Mouse (Mus musculus) neural tube, embryonic 11.5 days (tissue): ENCODE results near the gene Nhsl1. TPM values are rescaled to one million over a fixed set of nuclear protein-coding genes. Genes with fewer than 3 reads are reported as not detected.

Source experiments
- ATAC-seq: fragments of 200-750 bp; cut with Nextera tagmentation; 2 replicates; pipeline ENCODE4 v1.8.0; 2017; ENCODE audit warnings: moderate number of reproducible peaks, mild to moderate bottlenecking, moderate TSS enrichment, moderate library complexity; ENCODE audit not compliant: insufficient read depth, low FRiP score, low TSS enrichment
- DNase-seq: peaks from one replicate; pipeline ENCODE4 v3.0.0-alpha.2; 2015; ENCODE audit warnings: low spot score
- H3K27ac ChIP-seq: fragments of 300-500 bp; sonication (generic); 2 replicates; pipeline ENCODE4 v1.5.1; 2014; ENCODE audit warnings: low read depth, mild to moderate bottlenecking, low read length
- H3K27me3 ChIP-seq: fragments of 300-500 bp; sonication (generic); 2 replicates; pipeline ENCODE4 v1.6.1; 2014; ENCODE audit warnings: mild to moderate bottlenecking, low read length, mixed read lengths; ENCODE audit not compliant: control insufficient read depth, insufficient read depth
- H3K36me3 ChIP-seq: fragments of 300-500 bp; sonication (generic); 2 replicates; pipeline ENCODE4 v1.6.1; 2014; ENCODE audit warnings: mild to moderate bottlenecking, low read length, moderate library complexity, mixed read lengths; ENCODE audit not compliant: control insufficient read depth, insufficient read depth
- H3K4me1 ChIP-seq: fragments of 300-500 bp; sonication (generic); 2 replicates; pipeline ENCODE4 v1.6.1; 2014; ENCODE audit warnings: low read length, mixed read lengths; ENCODE audit not compliant: control insufficient read depth, insufficient read depth
- H3K4me2 ChIP-seq: fragments of 300-500 bp; sonication (generic); 2 replicates; pipeline ENCODE4 v1.6.1; 2014; ENCODE audit warnings: low read depth, mild to moderate bottlenecking, moderate library complexity
- H3K4me3 ChIP-seq: fragments of 300-500 bp; sonication (generic); 2 replicates; pipeline ENCODE4 v1.5.1; 2014; ENCODE audit warnings: low read depth, low read length
- H3K9ac ChIP-seq: fragments of 300-500 bp; sonication (generic); 2 replicates; pipeline ENCODE4 v1.6.1; 2014; ENCODE audit warnings: mild to moderate bottlenecking, low read length
- H3K9me3 ChIP-seq: fragments of 300-500 bp; sonication (generic); 2 replicates; pipeline ENCODE4 v1.6.1; 2016; ENCODE audit warnings: low read length; ENCODE audit not compliant: control insufficient read depth
- WGBS: fragments of 180-500 bp; shearing (Covaris S2); extraction: QIAGEN DNeasy Blood & Tissue Kit; methylation state at CpG from one replicate; pipeline ENCODE4 v1.1.7; 2014; 5-methylcytosine and 5-hydroxymethylcytosine counted together
- polyA plus RNA-seq: library from polyadenylated mRNA; unstranded; fragments of >200 nt; fragmentation: Nextera tagmentation; extraction: Ambion mirVana; gene quantifications from 2 replicates; pipeline ENCODE4 v1.2.1, GENCODE M21; 2014

Nhsl1 gene
- polyA plus RNA-seq, 1 experiment from 2014 or later = 19.6 TPM

DNA sequence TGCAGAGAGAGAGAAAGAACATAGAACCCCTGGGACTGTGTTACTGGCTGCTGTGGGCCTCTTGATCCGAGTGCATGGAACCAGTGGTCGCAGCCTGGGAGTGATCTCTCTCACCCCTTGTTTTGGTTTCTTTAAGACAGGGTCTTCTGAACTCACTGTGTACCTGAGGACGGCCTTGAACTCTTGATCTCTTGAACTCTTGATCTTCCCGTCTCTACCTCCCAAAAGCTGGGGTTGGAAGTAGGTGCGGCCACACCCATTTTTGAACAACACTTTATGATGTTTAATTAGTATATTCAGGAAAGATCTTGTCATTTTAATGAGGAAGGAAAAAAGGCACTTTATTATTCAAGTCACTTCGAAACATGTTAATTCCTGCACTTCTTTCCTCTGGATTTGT is 37.7 kb downstream of the Nhsl1 start:
- Histone ChIP-seq H3K27me3 (no peaks in the 10 kb centered on the region), H3K4me1 (no peaks in the 10 kb centered on the region; the same call in 1 of the 2 replicates), H3K4me3 (no peak overlapping the region), H3K36me3 (no peaks in the 10 kb centered on the region), H3K9ac (no peak overlapping the region), H3K4me2 (no peak overlapping the region), H3K27ac (no peak overlapping the region), H3K9me3 (no peaks in the 10 kb centered on the region)
- no peak for ATAC-seq
- DNase-seq = no peak
- 89% methylated on average over 6 of the region's 6 CpGs for WGBS

DNA sequence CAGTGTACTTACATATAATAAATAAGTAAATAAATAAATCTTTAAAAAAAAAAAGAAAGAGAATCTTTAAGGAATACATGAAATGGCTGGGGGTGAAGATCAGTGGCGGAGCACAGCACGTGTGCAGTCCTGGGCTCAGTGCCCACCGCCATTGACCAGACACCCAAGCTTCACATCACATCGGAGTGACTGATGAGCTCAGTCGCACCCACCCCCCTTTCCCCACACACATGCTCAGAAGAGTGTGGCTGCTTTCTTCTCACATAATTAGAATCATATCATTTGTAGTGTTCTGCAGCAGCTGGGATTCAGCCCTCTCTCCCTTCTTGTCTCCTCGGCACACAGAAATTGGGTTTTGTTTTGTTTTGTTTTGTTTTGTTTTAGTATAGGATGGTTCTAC is 38.4 kb downstream of the Nhsl1 start:
- Histone ChIP-seq H3K27ac (no peak overlapping the region), H3K4me1 (no peaks in the 10 kb centered on the region; the same call in 1 of the 2 replicates), H3K4me2 (no peak overlapping the region), H3K9me3 (no peaks in the 10 kb centered on the region), H3K4me3 (no peak overlapping the region), H3K36me3 (no peaks in the 10 kb centered on the region), H3K9ac (no peak overlapping the region), H3K27me3 (no peaks in the 10 kb centered on the region)
- WGBS = 79% methylated on average over 6 of the region's 6 CpGs
- DNase-seq (no peak), ATAC-seq (no peak)

DNA sequence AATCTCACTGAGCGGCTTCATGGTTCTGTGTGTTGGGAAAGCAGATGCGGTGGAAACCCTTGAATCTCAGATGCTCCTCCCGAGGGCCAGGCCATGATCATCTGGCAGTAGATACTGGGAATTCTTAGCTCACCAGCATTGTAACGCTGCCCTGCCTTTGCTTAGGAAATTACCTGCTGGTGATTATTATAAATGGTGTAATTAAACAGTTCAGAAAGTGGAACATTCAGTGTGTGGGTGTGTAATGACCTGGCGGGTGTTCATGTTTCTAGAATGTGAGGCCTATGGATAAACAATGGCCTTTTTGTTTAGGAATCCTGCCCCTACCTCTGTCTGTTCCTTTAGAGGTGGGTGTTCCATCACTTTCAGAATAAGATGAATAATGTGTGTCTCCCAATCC is 39.7 kb downstream of the Nhsl1 start:
- WGBS = 85% methylated on average over 5 of the region's 5 CpGs
- no peaks in the 10 kb centered on the region for H3K36me3 ChIP-seq
- H3K27ac ChIP-seq = no peak overlapping the region
- no peak overlapping the region for H3K9ac ChIP-seq
- no peaks in the 10 kb centered on the region for H3K27me3 ChIP-seq
- no peaks in the 10 kb centered on the region for H3K9me3 ChIP-seq
- H3K4me1 ChIP-seq = no peaks in the 10 kb centered on the region; the same call in 1 of the 2 replicates
- ATAC-seq (no peak), DNase-seq (no peak)
- H3K4me3 ChIP-seq = no peak overlapping the region
- no peak overlapping the region for H3K4me2 ChIP-seq

DNA sequence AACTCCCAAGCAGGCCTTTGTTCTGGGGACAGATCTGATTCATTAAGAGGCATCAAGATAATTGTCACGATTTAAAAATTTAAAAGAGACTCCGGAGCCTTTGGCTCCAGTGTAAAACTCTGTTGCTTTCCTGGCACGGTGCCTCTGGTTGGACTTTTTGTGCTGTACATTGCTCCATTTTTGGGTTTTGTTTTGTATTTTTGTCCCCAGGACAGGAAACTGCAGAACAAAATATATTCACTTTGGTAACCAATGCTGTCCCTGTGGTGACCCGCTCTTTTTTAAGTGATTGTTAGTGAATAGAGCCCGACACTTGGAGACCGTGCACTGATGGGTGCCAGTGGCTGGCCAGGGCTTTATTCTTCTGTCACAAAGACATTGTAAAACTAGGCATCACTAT is 41.4 kb downstream of the Nhsl1 start:
- Histone ChIP-seq H3K36me3 (no peaks in the 10 kb centered on the region), H3K4me2 (no peak overlapping the region), H3K9ac (no peak overlapping the region), H3K4me1 (no peaks in the 10 kb centered on the region), H3K4me3 (no peak overlapping the region), H3K27me3 (no peaks in the 10 kb centered on the region), H3K9me3 (no peaks in the 10 kb centered on the region), H3K27ac (no peak overlapping the region)
- ATAC-seq (no peak), DNase-seq (no peak)
- WGBS = 92% methylated on average over 6 of the region's 6 CpGs

DNA sequence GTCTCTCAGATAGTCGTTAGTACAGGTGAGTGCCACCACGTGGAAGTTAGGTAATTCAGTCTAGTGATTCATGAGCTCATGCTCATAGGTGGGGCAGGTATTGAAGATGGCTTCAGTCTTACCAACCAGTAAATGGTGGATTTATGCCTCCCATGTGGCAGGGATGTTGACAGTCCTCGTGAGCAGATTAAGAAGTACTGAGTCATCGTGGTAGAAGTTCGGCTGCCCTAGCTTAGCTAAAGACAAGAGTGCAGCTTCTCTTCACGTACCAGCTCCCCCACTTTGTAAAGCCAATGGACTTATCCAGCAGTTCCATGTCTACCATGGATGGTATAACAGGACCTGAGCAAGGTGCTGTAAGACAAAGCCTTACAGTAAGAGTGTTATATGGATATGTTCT is 46.6 kb downstream of the Nhsl1 start:
- Histone ChIP-seq H3K9ac (no peak overlapping the region), H3K4me1 (0 out of 2 replicates have a peak, but pooled peaks cover under 1% of the 10 kb centered on the region), H3K36me3 (no peaks in the 10 kb centered on the region), H3K4me3 (no peak overlapping the region), H3K27me3 (no peaks in the 10 kb centered on the region), H3K4me2 (no peak overlapping the region), H3K27ac (no peak overlapping the region), H3K9me3 (no peaks in the 10 kb centered on the region)
- WGBS = 92% methylated on average over 6 of the region's 6 CpGs
- DNase-seq = no peak
- ATAC-seq = no peak

DNA sequence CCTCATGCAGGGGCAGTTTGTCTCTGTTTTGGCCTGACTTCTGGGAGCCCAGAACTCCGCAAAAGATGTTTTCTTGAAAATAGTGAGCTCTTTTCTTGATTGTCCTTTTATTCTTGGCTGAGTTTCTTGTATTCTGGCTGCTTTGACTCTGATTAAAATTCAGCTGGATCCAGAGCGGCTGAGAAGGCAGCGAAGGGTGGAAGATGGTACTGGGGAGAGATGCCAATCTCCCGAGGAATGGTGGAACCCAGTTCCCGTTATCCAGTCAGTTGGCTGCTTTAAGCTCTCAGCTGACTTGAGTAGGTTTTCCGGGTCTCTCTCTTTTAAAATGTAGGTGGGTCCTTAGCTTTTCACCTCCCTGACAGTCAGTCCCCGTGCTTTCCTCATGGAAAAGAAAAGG is 47.9 kb downstream of the Nhsl1 start:
- Histone ChIP-seq H3K9ac (no peak overlapping the region), H3K4me1 (peaks cover 7% of the 10 kb centered on the region; the same call in 1 of the 2 replicates), H3K27me3 (no peaks in the 10 kb centered on the region), H3K4me2 (no peak overlapping the region), H3K9me3 (no peaks in the 10 kb centered on the region), H3K36me3 (no peaks in the 10 kb centered on the region), H3K4me3 (no peak overlapping the region), H3K27ac (no peak overlapping the region)
- ATAC-seq = no peak
- 88% methylated on average over 7 of the region's 7 CpGs for WGBS
- DNase-seq = no peak

DNA sequence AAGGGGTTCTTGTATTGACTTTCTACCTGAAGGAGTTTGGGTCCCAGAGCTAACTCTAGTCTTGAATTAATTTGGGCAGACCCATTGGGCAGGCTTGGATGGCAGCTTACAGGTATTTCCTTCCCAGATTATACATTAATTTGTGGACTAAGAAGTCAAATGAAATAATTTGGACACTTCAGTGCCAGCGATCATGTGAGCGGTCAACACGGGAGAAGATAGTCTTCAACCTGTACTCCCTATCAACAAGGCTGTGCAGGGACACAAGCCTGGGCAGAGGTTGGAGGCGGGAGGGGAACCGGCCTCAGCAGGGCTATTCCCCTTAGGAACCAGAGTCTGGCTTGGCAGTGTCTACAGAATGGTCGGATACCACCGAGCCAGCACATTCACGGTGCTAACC is 49.3 kb downstream of the Nhsl1 start:
- WGBS = 95% methylated on average over 8 of the region's 8 CpGs
- Histone ChIP-seq H3K4me3 (no peak overlapping the region), H3K9me3 (no peaks in the 10 kb centered on the region), H3K4me2 (no peak overlapping the region), H3K4me1 (peaks cover 7% of the 10 kb centered on the region; the same call in 1 of the 2 replicates), H3K27ac (no peak overlapping the region), H3K27me3 (no peaks in the 10 kb centered on the region), H3K36me3 (no peaks in the 10 kb centered on the region), H3K9ac (no peak overlapping the region)
- DNase-seq (no peak), ATAC-seq (no peak)

DNA sequence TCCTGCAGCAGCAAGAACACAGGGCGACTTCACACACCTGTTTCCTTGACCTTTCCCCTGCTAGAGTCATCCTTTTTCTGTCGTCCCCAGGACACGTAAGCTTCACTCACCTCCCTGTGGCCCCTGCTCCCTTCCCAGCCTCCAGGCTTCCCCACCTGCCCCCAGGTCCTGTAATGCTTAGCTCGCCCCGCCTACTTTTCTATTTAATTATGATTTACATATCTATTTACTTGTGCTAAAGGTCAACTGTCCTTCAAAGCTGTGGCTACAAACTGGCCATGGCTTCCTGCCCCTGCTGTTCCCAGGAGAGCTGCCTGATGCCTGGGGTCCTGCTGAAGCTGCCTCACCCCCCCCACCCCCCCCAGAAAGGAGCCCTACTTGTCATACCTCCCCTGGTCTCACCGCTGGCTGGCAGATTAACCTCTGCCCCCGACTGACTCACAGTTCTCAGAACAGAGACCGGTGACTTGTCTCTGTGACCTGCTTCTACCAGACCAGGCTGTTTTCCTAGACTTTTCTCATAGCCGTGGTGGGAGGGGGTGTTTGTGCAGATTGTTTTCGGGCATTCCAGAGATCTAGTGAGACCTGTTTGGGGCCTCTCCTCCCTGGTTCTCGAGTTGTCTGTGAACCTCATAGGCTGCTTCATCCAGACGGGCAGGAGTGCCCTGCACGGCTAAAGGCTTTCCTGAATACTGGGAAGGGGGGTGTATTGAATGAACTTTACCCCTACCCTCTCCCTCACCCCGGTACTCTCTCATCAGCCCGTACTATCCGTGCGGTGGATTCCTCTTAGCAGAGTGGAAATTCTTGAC is 51.9 kb downstream of the Nhsl1 start:
- Histone ChIP-seq H3K4me1 (peaks cover 7% of the 10 kb centered on the region; the same call in 1 of the 2 replicates), H3K4me2 (no peak overlapping the region), H3K9me3 (no peaks in the 10 kb centered on the region), H3K4me3 (no peak overlapping the region), H3K36me3 (no peaks in the 10 kb centered on the region), H3K9ac (peak overlapping the region; percentile 8; the same call in 1 of the 2 replicates), H3K27me3 (no peaks in the 10 kb centered on the region), H3K27ac (no peak overlapping the region)
- WGBS = 35% methylated on average over 17 of the region's 17 CpGs
- ATAC-seq = no peak
- no peak for DNase-seq

DNA sequence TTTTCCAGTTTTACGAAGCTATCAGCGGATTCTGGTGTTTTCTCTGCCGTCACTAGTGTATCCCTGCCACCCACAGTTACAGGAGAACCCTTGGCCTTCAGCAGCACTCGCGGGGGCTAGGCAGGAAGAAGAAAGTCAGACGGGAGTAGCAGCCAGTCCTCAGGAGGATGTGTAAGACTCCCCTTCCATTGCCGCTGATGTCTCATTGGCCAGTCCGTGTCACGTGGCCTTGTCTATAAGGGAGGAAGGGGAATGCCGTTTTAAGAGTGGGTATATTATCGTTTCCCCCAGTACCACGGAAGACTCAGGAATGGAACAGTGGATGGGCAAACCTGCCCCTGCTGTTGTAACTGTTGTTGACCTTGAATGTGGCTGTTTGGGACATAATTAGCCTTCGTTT is 53.1 kb downstream of the Nhsl1 start:
- Histone ChIP-seq H3K4me3 (no peak overlapping the region), H3K4me1 (peaks cover 7% of the 10 kb centered on the region; the same call in 1 of the 2 replicates), H3K27ac (no peak overlapping the region), H3K36me3 (no peaks in the 10 kb centered on the region), H3K9ac (no peak overlapping the region), H3K9me3 (no peaks in the 10 kb centered on the region), H3K4me2 (peak overlapping the region; percentile 28; the same call in 1 of the 2 replicates), H3K27me3 (no peaks in the 10 kb centered on the region)
- DNase-seq (peak; percentile 46), ATAC-seq (0 out of 2 replicates have a peak, but pooled peaks have one; percentile 36)
- WGBS = 37% methylated on average over 13 of the region's 13 CpGs
